Mouse (Mus musculus): ENCODE data around the gene Cltc.

- TF ChIP-seq CTCF (IDR thresholded peaks at IDR 0.05; ENCODE audit: low read depth, low read length): no peak
- TF ChIP-seq POLR2A (IDR thresholded peaks at IDR 0.05; ENCODE audit: insufficient read depth, low read length): no peak
Observed at GRCm38 (mm10) chr11:86652578-86652979, 104.8 kb downstream of the Cltc start.
